Mouse (Mus musculus): Measurements from ENCODE around the gene Nav2.

Gene Nav2

GRCm38 (mm10) chr7:49513763-49514437 lies 605.4 kb downstream of the Nav2 start:
- no peak for DNase-seq (ENCODE audit: low spot score in 2 of 2)

- DNase-seq (ENCODE audit: low spot score in 2 of 2) = no peak
Measured at GRCm38 (mm10) chr7:49515012-49515411, 606.5 kb downstream of the Nav2 start.

GRCm38 (mm10) chr7:49520504-49520903 lies 612.0 kb downstream of the Nav2 start:
- no peak for DNase-seq (ENCODE audit: low spot score in 2 of 2)

GRCm38 (mm10) chr7:49521349-49521748 lies 612.8 kb downstream of the Nav2 start:
- DNase-seq (ENCODE audit: low spot score in 2 of 2) = no peak

GRCm38 (mm10) chr7:49521976-49522375 lies 613.5 kb downstream of the Nav2 start:
- no peak for DNase-seq (ENCODE audit: low spot score in 2 of 2)

GRCm38 (mm10) chr7:49522411-49523114 lies 614.0 kb downstream of the Nav2 start:
- no peak for DNase-seq (ENCODE audit: low spot score in 2 of 2)

- DNase-seq (ENCODE audit: low spot score in 2 of 2) = no peak
Measured at GRCm38 (mm10) chr7:49523115-49523445, 614.6 kb downstream of the Nav2 start.

- DNase-seq (ENCODE audit: low spot score in 2 of 2) = no peak
Measured at GRCm38 (mm10) chr7:49523729-49524128, 615.2 kb downstream of the Nav2 start.

GRCm38 (mm10) chr7:49525348-49526100 lies 617.0 kb downstream of the Nav2 start:
- no peak for DNase-seq (ENCODE audit: low spot score in 2 of 2)

GRCm38 (mm10) chr7:49526101-49526499 lies 617.6 kb downstream of the Nav2 start:
- DNase-seq (ENCODE audit: low spot score in 2 of 2) = no peak

GRCm38 (mm10) chr7:49527495-49527894 lies 619.0 kb downstream of the Nav2 start:
- DNase-seq (ENCODE audit: low spot score in 2 of 2) = no peak

- DNase-seq (ENCODE audit: low spot score in 2 of 2) = no peak
Measured at GRCm38 (mm10) chr7:49527925-49528324, 619.4 kb downstream of the Nav2 start.

- DNase-seq (ENCODE audit: low spot score in 2 of 2) = no peak
Measured at GRCm38 (mm10) chr7:49529498-49529897, 621.0 kb downstream of the Nav2 start.

- DNase-seq (ENCODE audit: low spot score in 2 of 2) = no peak
Measured at GRCm38 (mm10) chr7:49533571-49533970, 625.1 kb downstream of the Nav2 start.

GRCm38 (mm10) chr7:49534208-49534607 lies 625.7 kb downstream of the Nav2 start:
- DNase-seq (ENCODE audit: low spot score in 2 of 2) = no peak

- no peak for DNase-seq (ENCODE audit: low spot score in 2 of 2)
Measured at GRCm38 (mm10) chr7:49538360-49538759, 629.8 kb downstream of the Nav2 start.

GRCm38 (mm10) chr7:49540181-49540580 lies 631.7 kb downstream of the Nav2 start:
- DNase-seq (ENCODE audit: low spot score in 2 of 2) = peak in 1 of 2 experiments; percentile 53

- no peak for DNase-seq (ENCODE audit: low spot score in 2 of 2)
Measured at GRCm38 (mm10) chr7:49542135-49542534, 633.6 kb downstream of the Nav2 start.

GRCm38 (mm10) chr7:49544775-49545705 lies 636.5 kb downstream of the Nav2 start:
- no peak for DNase-seq (ENCODE audit: low spot score in 2 of 2)

GRCm38 (mm10) chr7:49545706-49546097 lies 637.2 kb downstream of the Nav2 start:
- DNase-seq (ENCODE audit: low spot score in 2 of 2) = no peak

GRCm38 (mm10) chr7:49548397-49548796 lies 639.9 kb downstream of the Nav2 start:
- DNase-seq (ENCODE audit: low spot score in 2 of 2) = no peak

Data from right cerebral cortex, postnatal 36 days (tissue).